Mouse (Mus musculus): ENCODE data around the gene Camkv. TPM values are rescaled to one million over a fixed set of nuclear protein-coding genes. Genes with fewer than 3 reads are reported as not detected.
A peak's percentile ranks its signal among the peaks of the same experiment; 100 is the strongest.

Camkv gene
- 100 to 1,000 TPM; 554 to 575 TPM for total RNA-seq (2021)
- long read RNA-seq, transcript Camkv-202 (10 exons, 3,253 nt): minor isoform, 26 of 1,133 reads
- long read RNA-seq, transcript Camkv-201 (11 exons, 3,277 nt): major isoform, 808 of 1,133 reads
- long read RNA-seq, partial matches to known transcripts: 48 of 1,133 reads
- long read RNA-seq, other reads (novel, unspliced or antisense): 251 of 1,133 reads

DNA sequence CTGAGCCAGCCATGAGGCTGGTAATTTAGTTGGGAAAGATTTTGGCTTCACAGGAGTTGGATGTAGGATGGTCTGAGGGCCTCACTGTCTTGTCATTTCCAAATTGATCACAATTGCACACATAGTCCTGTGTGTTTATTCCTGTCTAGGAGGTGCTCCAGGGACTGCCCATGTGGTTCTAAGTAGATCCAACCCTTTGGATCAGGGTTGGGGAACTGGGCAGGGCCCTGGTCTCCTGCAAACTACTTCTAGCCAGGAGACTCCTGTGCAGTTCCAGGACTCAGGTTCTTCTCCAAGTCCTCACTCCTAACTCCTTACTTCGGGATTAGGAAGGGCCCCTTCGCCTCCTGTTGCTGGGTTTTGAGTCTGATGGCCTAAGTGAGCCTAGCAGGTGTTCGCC, at the start of gene Camkv:
Camkv (plus strand) TSS at position 301 of the 400 bp plus-strand sequence.
- DNase-seq (ENCODE audit: low spot score in 2 of 2): no peak

DNA sequence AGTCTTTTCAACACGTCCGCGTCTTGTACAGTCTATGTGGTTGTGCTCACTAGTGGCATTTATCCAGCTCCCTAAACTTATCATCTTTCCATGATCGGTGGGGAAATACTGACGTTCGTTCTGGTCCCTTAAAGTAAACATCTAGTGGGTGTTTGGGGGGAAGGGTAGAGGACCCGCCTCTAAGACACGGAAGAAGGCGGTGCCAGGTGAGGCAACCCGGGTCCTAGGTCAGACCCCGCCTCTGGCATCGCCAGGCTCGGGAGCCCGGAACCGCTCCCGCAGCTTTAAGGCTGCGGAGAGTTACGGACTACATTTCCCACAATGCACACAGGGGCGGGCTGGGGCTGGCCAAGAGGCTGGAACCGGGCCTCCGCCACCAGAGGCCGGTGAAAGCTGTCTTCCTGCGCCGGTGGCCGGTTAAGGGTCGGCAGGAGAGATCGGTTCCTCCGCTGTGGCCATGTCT, 47.6 kb upstream of the Camkv start, which contains the start of gene Mon1a:
Mon1a (plus strand) TSS at position 348 of the 463 bp plus-strand sequence.
- DNase-seq (ENCODE audit: low spot score in 2 of 2): peak; percentile 85 to 90

DNA sequence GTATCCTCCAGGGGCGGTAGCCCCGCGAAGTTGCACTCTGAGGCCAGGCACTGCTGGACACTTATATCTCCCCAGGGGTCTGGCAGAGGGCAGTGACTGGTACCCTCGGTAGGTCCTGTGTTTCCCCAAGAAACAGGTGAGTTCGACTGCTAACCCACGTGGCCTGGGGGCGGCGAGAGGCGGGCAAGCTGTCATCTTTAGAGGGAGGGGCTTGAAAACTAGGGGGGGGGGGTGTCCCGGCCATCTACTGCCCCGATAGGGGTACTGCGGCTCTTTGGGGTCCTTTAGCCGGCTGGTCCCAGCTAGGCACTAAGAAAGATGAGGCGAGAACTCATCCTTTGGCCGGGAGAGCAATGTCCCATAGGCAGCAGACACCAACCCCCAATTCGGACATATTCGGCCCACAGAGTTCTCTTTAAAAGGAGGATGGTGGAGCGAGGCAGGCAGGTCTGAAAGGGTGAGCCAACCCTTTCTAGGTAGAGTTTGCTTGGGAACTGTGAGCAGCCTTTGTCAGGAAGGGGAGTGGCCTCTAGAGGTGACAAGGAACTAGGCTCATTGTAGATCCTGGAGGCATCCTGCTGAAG, 47.1 kb upstream of the Camkv start:
- no peak for DNase-seq (ENCODE audit: low spot score in 2 of 2)

DNA sequence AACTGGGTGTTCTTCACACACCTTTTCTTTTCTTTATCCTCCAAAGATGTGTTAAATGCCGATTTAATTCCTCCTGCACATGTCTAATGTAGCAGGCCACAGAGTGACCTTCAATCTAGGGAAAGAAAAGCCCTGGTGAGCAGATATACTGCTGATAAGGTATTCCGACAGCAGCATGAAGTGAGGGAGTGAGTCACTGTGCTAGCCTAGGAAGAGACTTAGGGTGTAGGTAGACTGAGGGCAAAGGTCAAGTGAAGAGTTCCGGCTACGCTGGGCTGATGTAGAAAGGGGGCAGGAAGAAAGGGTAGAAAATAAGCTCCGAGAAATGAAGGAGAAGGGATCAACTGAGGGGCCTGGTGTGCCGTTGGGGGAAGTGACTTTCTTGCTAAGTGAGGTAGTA, 45.2 kb upstream of the Camkv start:
- DNase-seq (ENCODE audit: low spot score in 2 of 2): no peak

DNA sequence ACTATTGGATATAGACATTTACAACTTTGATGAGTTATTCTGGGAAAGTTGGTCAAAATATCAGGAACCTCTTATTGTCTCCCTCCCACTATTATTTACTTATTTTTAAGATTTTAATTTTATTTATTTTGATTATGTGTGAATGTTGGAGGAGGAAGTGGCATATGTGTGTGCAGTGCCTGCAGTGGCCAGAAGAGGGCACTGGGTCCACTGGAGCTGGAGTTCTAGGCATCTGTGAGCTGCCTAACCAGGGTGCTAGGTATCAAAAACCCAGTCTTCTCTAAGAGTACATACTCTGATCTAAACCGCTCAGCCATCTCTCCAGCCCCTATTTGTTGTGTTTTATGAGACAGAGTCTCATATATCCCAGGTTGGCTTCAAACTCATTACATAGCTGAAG, 44.5 kb upstream of the Camkv start:
- no peak for DNase-seq (ENCODE audit: low spot score in 2 of 2)

DNA sequence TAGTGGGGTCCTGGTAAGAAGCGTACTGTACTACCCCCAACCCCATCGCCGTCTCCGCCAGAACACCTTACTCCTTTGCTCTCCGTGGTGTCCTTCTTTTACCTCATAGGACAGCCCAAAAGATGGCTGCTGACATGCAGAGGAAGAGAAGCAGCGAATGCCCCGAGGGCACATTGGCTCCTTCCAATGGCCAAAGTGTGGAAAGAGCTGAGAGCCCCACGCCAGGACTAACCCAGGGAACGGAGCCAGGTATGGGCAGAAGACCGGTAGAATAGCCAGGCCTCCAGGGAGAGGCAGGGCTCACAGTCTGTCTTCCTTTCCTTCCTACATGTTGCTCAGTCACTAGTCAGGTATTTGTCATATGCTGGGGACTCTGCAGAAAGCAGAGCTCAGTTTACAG, 36.9 kb upstream of the Camkv start:
- no peak for DNase-seq (ENCODE audit: low spot score in 2 of 2)

DNA sequence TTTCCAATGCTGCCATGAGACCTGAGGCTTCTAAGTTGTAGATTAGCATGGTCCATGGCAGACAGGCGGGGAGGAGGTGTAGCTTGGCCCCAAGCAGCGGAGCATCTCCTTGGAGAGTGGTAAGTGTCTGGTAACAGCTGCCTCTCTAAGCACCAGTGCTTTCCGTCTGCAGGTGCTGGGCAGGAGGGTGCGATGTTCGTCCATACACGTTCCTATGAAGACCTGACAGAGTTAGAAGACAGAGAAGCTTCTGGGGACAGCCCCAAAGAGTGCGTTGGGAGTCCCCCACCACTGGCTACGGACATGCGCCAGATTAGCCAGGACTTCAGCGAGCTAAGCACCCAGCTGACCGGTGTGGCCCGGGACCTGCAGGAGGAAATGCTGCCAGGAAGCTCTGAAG, 35.6 kb upstream of the Camkv start:
- DNase-seq (ENCODE audit: low spot score in 2 of 2): no peak

DNA sequence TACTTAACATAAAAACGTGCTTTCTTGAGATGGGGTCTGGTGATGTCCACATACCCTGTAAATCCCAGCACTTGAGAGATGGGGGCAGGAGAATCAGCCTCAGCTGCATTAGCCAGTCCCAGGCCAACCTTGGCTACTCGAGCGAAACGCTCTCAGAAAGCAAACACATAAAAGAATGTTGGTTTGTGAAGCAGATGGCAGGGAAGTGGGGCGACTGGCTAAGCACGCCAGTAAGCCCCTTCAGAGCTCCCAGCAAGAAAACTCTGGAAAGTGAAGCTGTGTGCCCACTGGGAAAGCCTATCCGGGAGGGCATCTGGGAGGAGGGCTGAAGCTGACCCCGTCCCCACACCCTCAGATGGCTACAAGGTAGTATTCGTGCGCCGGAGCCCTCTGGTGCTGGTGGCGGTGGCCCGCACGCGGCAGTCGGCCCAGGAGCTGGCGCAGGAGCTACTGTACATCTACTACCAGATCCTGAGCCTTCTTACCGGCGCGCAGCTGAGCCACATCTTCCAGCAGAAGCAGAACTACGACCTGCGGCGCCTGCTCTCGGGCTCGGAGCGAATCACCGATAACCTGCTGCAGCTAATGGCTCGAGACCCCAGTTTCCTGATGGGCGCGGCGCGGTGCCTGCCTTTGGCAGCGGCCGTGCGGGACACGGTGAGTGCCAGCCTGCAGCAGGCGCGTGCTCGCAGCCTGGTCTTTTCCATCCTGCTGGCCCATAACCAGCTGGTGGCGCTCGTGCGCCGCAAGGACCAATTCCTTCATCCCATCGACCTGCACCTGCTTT, 34.4 kb upstream of the Camkv start:
- peak; percentile 78 to 91 for DNase-seq (ENCODE audit: low spot score in 2 of 2)

DNA sequence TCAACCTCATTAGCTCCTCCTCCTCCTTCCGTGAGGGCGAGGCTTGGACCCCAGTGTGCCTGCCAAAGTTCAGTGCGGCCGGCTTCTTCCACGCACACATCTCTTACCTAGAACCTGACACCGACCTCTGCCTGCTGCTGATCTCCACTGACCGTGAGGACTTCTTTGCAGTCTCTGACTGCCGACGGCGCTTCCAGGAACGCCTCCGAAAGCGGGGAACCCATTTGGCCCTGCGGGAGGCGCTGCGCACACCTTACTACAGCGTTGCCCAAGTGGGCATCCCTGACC, 33.9 kb upstream of the Camkv start:
- DNase-seq (ENCODE audit: low spot score in 2 of 2): no peak

DNA sequence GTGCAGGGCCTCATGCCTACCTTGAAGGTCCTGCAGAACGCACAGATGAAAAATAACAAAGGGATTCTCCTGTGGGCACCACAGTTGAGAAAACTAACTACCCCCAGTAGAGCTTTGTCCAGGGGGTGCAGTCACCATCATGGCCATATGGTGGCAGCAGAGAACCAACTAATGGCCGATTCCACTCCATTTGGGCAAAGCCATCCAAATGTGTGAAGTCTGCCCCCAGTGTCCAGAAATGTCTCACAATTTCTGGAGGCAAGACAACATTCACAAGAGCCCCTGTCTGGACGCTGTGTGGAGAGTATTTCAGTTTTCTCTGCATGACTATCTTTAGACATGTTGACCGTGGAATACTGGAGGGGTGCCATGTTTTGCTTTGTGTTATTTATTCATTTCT, 30.7 kb upstream of the Camkv start:
- DNase-seq (ENCODE audit: low spot score in 2 of 2): peak; percentile 77 to 93

DNA sequence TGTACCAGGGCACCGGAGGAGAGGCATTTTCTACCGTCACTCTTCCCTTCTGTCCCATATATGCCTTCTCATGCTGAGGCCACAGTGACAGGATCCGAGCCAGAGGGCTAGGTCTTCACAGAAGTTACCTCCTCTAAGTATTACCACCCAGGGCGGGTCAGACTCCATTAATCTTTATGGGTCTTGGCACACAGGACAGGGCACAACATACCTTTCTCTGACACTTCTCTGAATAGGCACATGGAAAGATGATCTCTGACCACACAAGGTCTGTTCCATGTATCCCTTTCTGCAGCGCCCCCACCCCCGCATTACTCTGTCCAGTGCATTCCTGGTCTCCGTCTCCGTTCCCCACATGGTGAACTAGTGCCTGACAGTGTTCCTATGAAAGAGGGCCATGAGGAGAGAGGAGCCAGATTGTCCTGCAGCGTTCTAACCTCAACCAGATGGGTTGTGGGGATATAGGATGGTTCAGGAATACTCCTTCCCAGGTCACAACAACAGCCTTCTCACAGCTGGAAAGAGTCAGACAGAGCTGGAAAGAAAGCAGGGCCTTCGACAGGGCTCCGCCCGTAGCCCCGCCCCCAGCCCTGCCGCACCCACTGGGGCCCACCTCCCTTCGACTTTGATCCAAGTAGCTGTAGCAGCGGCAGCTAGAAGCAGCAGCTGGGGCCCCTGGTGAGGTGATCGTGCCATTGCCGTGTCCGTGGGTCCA, 29.1 kb upstream of the Camkv start, which contains the start of gene Mst1r:
Mst1r (plus strand) TSS at position 622 of the 715 bp plus-strand sequence.
- no peak for DNase-seq (ENCODE audit: low spot score in 2 of 2)

DNA sequence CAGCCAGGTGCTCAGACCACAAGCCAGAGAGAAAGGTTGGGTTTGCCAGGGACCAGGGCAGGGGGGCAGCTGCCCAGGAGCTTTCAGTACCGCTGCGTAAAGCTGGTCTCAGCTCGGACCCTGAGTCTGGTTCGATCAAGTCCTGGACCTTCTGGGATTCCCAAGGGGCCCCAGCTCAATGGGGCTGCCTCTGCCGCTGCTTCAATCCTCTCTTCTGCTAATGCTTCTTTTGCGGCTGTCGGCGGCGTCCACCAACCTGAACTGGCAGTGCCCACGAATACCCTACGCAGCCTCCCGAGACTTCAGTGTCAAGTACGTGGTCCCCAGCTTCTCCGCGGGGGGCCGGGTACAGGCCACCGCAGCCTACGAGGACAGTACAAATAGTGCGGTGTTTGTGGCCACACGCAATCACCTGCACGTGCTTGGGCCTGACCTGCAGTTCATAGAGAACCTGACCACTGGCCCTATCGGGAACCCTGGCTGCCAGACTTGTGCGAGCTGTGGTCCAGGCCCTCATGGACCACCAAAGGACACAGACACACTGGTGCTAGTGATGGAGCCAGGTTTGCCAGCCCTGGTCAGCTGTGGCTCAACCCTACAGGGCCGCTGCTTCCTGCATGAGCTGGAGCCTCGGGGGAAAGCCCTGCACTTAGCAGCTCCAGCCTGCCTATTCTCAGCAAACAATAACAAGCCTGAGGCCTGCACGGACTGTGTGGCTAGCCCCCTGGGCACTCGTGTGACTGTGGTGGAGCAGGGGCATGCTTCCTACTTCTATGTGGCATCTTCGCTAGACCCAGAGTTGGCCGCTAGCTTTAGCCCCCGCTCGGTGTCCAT, 28.3 kb upstream of the Camkv start:
- DNase-seq (ENCODE audit: low spot score in 2 of 2): no peak

DNA sequence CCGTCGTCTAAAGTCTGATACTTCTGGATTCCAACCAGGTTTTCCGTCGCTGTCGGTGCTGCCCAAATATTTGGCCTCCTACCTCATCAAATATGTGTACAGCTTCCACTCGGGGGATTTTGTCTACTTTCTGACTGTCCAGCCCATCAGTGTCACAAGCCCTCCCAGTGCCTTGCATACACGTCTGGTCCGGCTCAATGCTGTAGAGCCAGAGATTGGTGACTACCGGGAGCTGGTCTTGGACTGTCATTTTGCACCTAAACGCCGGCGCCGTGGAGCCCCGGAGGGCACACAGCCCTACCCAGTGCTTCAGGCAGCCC, 27.7 kb upstream of the Camkv start:
- no peak for DNase-seq (ENCODE audit: low spot score in 2 of 2)

DNA sequence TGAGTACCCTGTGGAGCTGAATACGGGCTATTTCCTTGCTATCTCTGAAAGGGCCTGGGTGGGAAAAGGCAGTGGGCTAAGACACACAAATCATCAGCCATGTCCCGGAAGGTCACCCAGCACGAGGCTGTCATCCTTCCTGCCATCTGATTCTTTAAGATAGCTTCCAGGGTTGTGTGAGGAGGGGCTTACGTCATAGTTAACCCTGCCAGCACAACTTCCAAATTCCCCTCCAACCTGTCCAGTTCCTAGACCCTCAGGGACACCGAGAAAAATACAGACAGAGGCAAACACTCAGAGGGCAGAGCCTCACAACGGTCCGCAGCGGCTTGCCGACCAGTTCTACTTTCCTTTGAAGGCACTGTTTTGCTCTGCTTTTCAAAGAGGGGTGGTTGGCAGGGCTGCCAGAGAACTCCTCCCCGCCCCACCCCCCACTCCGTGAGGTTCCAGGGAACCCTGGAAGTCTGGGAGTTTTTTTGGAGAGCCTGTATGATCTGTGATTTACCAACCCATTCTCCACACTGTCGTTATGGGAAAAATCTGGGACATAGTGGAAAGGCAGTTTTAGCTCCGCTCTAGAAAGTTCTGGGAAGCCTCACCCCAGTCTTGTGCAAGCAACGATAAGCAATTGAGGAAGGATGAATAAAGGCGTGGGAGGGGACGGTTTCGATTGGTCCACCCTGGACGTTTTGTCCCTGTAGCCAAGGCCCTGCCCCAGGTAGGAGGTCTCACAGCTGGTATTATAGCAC, 26.9 kb upstream of the Camkv start:
- no peak for DNase-seq (ENCODE audit: low spot score in 2 of 2)

DNA sequence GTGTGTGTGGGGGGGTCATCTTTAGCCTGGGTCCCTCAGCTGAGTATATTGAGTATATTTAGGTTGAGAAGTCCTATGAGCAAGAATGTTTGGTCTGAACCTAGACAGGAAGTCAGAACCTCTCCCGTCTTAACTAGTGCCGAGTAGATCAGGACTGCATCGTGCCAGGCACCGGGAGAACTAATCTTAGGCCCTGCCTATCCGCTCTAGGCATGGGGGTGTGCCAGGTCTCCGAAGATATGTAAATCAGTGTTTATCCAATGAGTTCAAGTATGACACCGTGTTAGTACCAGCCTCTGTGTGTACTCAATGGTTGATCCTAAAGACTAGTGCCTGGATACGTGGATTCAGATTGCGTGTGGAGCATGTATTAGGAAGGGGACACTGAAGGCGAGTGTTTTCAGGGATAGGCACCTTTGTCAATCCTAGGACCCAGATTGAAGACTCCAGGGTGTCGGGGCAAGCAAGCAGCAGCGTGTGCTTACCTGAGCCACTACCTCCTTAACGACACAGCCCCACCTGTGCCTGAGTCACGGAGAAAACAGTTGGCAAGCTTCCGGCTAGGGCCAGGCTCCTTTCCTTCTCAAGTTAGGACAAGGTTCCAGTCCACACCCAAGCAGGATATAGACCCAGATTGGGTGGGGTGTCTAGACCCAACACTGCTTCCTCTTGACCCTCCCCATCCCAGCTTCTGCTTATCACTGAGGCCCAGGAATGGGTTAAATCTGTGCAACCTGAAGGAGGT, 25.3 kb upstream of the Camkv start:
- DNase-seq (ENCODE audit: low spot score in 2 of 2): no peak

DNA sequence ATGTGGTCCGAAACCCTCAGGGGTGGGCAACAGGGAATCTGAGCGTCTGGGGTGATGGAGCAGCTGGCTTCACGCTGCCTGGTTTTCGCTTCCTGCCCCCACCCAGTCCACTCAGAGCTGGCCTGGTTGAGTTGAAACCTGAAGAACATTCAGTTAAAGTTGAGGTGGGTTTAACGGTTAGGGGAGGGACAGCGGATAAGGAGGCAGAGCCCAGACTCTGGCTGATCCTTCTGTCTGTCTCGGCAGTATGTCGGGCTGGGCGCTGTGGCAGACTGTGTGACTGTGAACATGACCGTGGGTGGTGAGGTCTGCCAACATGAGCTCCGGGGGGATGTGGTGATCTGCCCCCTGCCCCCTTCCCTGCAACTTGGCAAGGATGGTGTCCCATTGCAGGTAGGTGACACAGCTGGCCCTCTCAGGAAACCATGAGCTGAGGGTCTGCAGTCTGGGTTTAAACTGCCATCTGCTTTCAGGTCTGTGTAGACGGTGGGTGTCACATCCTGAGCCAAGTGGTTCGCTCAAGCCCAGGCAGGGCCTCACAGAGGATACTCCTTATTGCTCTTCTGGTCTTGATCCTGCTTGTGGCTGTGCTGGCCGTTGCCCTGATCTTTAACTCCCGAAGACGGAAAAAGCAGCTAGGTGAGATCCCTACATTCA, 20.6 kb upstream of the Camkv start:
- no peak for DNase-seq (ENCODE audit: low spot score in 2 of 2)

DNA sequence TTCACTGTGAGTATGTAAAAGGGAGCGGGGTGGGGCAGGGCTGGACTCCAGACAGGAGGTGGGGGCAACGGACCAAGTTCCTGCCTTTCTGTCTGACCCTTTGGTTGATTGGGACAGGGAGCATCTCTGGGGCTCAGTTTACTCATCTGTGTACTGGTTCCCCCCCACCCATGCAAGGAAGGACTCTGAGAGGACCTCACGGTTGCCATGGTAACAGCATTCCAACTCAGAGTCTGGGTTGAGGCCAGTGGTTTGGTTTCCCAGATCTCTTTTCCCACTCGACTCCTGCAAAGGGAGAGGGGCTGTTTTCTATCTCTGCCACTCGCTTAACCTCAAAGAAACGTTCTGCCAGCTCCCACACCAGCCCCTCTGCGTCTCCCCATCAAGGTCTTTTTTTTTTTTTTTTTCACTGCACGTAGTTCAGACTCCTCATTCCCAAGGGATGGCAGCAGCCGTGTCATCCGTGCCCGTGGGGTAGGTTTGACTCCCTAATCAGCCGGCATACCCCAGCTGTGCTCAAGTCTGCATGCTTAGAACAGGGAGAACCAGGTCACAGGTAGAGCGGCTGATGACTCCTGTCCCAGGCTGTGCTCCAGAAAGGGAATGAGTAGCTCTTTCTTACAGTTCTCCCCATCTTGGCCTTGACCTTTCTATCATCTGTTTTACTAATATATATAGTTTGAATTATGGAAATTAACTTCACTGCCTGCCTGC, 17.4 kb upstream of the Camkv start:
- no peak for DNase-seq (ENCODE audit: low spot score in 2 of 2)

DNA sequence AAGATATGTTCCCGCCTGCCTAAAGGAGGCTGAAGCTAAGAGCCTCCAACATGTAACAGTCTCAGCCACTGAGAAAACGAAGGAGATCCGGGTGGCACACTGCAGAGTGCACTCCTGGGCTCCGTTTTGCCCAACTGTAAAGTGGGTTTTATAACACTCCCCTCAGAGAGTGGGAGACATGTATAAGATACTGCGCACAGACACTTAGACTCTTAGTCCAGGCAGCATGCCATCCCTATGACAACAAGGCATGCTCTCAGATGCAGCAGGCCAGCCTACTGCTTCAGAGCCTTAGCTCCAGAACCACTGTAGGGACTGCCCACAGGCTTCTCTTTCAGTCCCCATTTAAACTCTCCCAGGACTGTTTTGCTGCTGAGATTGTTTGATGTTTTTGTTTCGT, 16.6 kb upstream of the Camkv start:
- DNase-seq (ENCODE audit: low spot score in 2 of 2): no peak

DNA sequence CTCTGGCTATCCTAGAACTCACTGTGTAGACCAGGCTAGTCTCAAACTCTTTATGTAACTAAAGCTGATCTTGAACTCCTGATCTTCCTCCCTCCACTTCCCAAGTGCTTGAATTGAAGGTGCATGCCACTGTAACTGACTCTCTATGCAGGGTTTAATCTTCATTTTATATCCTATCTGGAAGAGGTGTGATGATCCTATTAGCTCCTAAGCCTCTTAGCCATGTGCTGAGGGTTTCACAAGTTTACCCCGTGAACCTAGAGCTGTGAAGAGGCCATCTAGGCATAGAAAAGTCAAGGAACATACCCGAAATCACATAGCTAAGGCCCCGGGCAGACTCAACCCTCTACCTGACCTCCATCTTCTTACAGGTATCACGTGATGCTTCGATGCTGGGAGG, 16.0 kb upstream of the Camkv start:
- DNase-seq (ENCODE audit: low spot score in 2 of 2): no peak

Data from layer of hippocampus, adult 18-20 months (tissue).